Mouse (Mus musculus) MEL (cell line): ENCODE measurements around the gene March4. TPM values are rescaled to one million over a fixed set of nuclear protein-coding genes. Genes with fewer than 3 reads are reported as not detected.

Experiments
- DNase-seq: peaks from one replicate; pipeline ENCODE4 v3.0.0; 2011; ENCODE audit warnings: low read depth, low spot score
- H3K27ac ChIP-seq: 2 replicates; pipeline ENCODE4 v1.5.1; 2012; ENCODE audit warnings: low read depth, mild to moderate bottlenecking, control low read depth, low read length, moderate library complexity; ENCODE audit not compliant: control insufficient read depth
- H3K27me3 ChIP-seq, 2 experiments: fragments of 150-350 bp in 1 of 2; sonication (generic) in 1 of 2; 2 replicates each; pipeline ENCODE4 v1.6.1; 2012; ENCODE audit warnings: low read length in 2 of 2, mild to moderate bottlenecking in 2 of 2, improper control_type of control experiment in 1 of 2, moderate library complexity in 1 of 2; ENCODE audit not compliant: insufficient read depth in 2 of 2, control insufficient read depth in 1 of 2
- H3K36me3 ChIP-seq, 2 experiments: 2 replicates each; pipeline ENCODE4 v1.6.1; 2012 to 2014; ENCODE audit warnings: low read length in 2 of 2, improper control_type of control experiment in 1 of 2, inconsistent platforms in 1 of 2, mild to moderate bottlenecking in 1 of 2; ENCODE audit not compliant: insufficient read depth in 2 of 2, control insufficient read depth in 1 of 2
- H3K4me1 ChIP-seq, 2 experiments: fragments of 150-350 bp in 1 of 2; sonication (generic) in 1 of 2; 2 replicates each; pipeline ENCODE4 v1.6.1; 2012; ENCODE audit warnings: low read length in 2 of 2, improper control_type of control experiment in 1 of 2, mild to moderate bottlenecking in 1 of 2; ENCODE audit not compliant: insufficient read depth in 2 of 2, control insufficient read depth in 1 of 2
- H3K4me3 ChIP-seq, 2 experiments: fragments of 150-350 bp in 1 of 2; sonication (generic) in 1 of 2; 2 replicates each; pipeline ENCODE4 v1.5.1; 2012; ENCODE audit warnings: low read depth in 2 of 2, low read length in 2 of 2, mild to moderate bottlenecking in 2 of 2, moderate library complexity in 2 of 2, control low read depth in 1 of 2, improper control_type of control experiment in 1 of 2; ENCODE audit not compliant: control insufficient read depth in 1 of 2, insufficient read depth in 1 of 2
- H3K79me2 ChIP-seq: 2 replicates; pipeline ENCODE4 v1.6.1; 2012; ENCODE audit warnings: mild to moderate bottlenecking, low read length, moderate library complexity; ENCODE audit not compliant: control insufficient read depth, poor library complexity, insufficient read depth
- H3K9ac ChIP-seq: 2 replicates; pipeline ENCODE4 v1.6.1; 2012; ENCODE audit warnings: low read depth, mild to moderate bottlenecking, control low read depth, low read length, moderate library complexity; ENCODE audit not compliant: control insufficient read depth, poor library complexity, severe bottlenecking
- H3K9me3 ChIP-seq: fragments of 150-350 bp; sonication (generic); replicated peaks from 2 replicates; pipeline ENCODE4 v1.6.1; 2012; ENCODE audit warnings: mild to moderate bottlenecking, low read length, improper control_type of control experiment, moderate library complexity; ENCODE audit not compliant: insufficient read depth
- CHD2 ChIP-seq: IDR thresholded peaks from 2 replicates; pipeline ENCODE4 v1.6.1; 2011; ENCODE audit warnings: low read length, improper control_type of control experiment
- ELF1 ChIP-seq: IDR thresholded peaks from 2 replicates; pipeline ENCODE4 v1.6.1; 2014; ENCODE audit warnings: low read depth, mild to moderate bottlenecking, inconsistent platforms, low read length, improper control_type of control experiment, moderate library complexity
- HCFC1 ChIP-seq: IDR thresholded peaks from 2 replicates; pipeline ENCODE4 v1.6.1; 2012; ENCODE audit warnings: low read depth, mild to moderate bottlenecking, inconsistent platforms, low read length, improper control_type of control experiment, moderate library complexity
- KAT2A ChIP-seq: conservative IDR thresholded peaks from 2 replicates; pipeline ENCODE4 v1.6.1; 2012; ENCODE audit warnings: low read depth, low read length, improper control_type of control experiment, inconsistent platforms
- MEF2A ChIP-seq: IDR thresholded peaks from 2 replicates; pipeline ENCODE4 v1.6.1; 2014; ENCODE audit warnings: low read depth, mild to moderate bottlenecking, inconsistent platforms, low read length, improper control_type of control experiment; ENCODE audit not compliant: poor library complexity, insufficient replicate concordance, severe bottlenecking; ENCODE audit errors: extremely low read depth
- MXI1 ChIP-seq: IDR thresholded peaks from 2 replicates; pipeline ENCODE4 v1.6.1; 2011; ENCODE audit warnings: mild to moderate bottlenecking, low read depth, low read length, improper control_type of control experiment
- MYC ChIP-seq: IDR thresholded peaks from 2 replicates; pipeline ENCODE4 v1.6.1; 2011; ENCODE audit warnings: low read depth, mild to moderate bottlenecking, low read length, improper control_type of control experiment, moderate library complexity
- NELFE ChIP-seq: IDR thresholded peaks from 2 replicates; pipeline ENCODE4 v1.6.1; 2011; ENCODE audit warnings: low read depth, low read length, improper control_type of control experiment
- POLR2A ChIP-seq, 2 experiments: IDR thresholded peaks; 2 replicates each; pipeline ENCODE4 v1.6.1; 2011 to 2012; ENCODE audit warnings: low read length in 2 of 2, mild to moderate bottlenecking in 2 of 2, control low read depth in 1 of 2, improper control_type of control experiment in 1 of 2, low read depth in 1 of 2, moderate library complexity in 1 of 2; ENCODE audit not compliant: control insufficient read depth in 1 of 2, insufficient read depth in 1 of 2, poor library complexity in 1 of 2
- POLR2AphosphoS5 ChIP-seq: IDR thresholded peaks from 2 replicates; pipeline ENCODE4 v1.6.1; 2012; ENCODE audit warnings: low read depth, borderline replicate concordance, mild to moderate bottlenecking, inconsistent platforms, low read length, moderate library complexity, mixed read lengths
- RAD21 ChIP-seq: IDR thresholded peaks from 2 replicates; pipeline ENCODE4 v1.6.1; 2011; ENCODE audit warnings: mild to moderate bottlenecking, low read depth, low read length, improper control_type of control experiment
- RCOR1 ChIP-seq: IDR thresholded peaks from 2 replicates; pipeline ENCODE4 v1.6.1; 2012; ENCODE audit warnings: low read depth, mild to moderate bottlenecking, inconsistent platforms, low read length, improper control_type of control experiment
- TAL1 ChIP-seq: IDR thresholded peaks from 2 replicates; pipeline ENCODE4 v1.6.1; 2012; ENCODE audit warnings: mild to moderate bottlenecking, inconsistent platforms, low read length, moderate library complexity, mixed read lengths
- TBP ChIP-seq: IDR thresholded peaks from 2 replicates; pipeline ENCODE4 v1.8.0; 2011; ENCODE audit warnings: low read depth, low read length, improper control_type of control experiment
- USF2 ChIP-seq, 2 experiments: IDR thresholded peaks; 2 replicates each; pipeline ENCODE4 v1.6.1; 2011 to 2012; ENCODE audit warnings: improper control_type of control experiment in 2 of 2, low read length in 2 of 2, borderline replicate concordance in 1 of 2, inconsistent platforms in 1 of 2, low read depth in 1 of 2, mild to moderate bottlenecking in 1 of 2; ENCODE audit not compliant: insufficient read depth in 1 of 2
- ZC3H11A ChIP-seq: IDR thresholded peaks from 2 replicates; pipeline ENCODE4 v1.6.1; 2012; ENCODE audit warnings: low read depth, mild to moderate bottlenecking, inconsistent platforms, low read length, improper control_type of control experiment
- ZNF384 ChIP-seq: IDR thresholded peaks from 2 replicates; pipeline ENCODE4 v1.6.1; 2012; ENCODE audit warnings: low read depth, mild to moderate bottlenecking, inconsistent platforms, low read length, improper control_type of control experiment
- polyA plus RNA-seq, 2 experiments: library from polyadenylated mRNA; stranded (reverse) in 1 of 2; unstranded in 1 of 2; fragments of >175 nt in 1 of 2; fragments of >200 nt in 1 of 2; gene quantifications; 2 replicates each; pipeline versions ENCODE4 v1.2.1 to v1.2.4; 2012; ENCODE audit warnings: low replicate concordance in 2 of 2, low read depth in 1 of 2; ENCODE audit not compliant: insufficient read length in 2 of 2, insufficient read depth in 1 of 2, missing spikeins in 1 of 2
- total RNA-seq: library from RNA; depleted of rRNA; stranded (reverse); fragments of 300-350 nt; gene quantifications from 2 replicates; pipeline ENCODE4 v1.2.3, GENCODE M21; 2012

Gene March4
- total and polyA plus RNA-seq, 3 experiments, result not detected

DNA sequence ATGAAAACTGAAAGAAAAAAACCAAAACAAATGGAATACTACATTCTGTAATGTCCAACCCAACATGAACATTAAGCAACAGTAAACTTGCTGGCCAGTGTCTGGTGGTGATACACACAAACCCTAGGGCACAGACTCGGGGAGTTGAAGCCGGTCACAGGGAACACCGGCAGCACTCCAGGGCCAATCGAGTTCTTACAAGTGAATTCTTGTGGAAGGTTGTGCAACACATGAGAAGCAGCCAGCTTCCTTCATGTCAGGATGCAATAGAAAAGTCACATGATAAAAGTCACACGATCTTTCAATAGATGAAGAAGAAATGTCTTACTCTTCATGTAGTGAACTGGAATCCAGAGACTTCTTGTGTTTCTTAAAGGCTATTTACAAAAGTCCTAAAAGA is 39.1 kb downstream of the March4 start:
- Histone ChIP-seq H3K79me2 (no peaks in the 10 kb centered on the region), H3K27ac (no peak overlapping the region), H3K9me3 (no peaks in the 10 kb centered on the region), H3K4me3 (no peak overlapping the region), H3K36me3 (no peaks in the 10 kb centered on the region), H3K9ac (no peak overlapping the region), H3K4me1 (no peaks in the 10 kb centered on the region), H3K27me3 (no peaks in the 10 kb centered on the region)
- TF ChIP-seq TBP (no peak), POLR2A (IDR thresholded peaks at IDR 0.05; ENCODE audit: control insufficient read depth in 1 of 2, insufficient read depth in 1 of 2, low read depth in 1 of 2, low read length in 2 of 2, poor library complexity in 1 of 2) (no peak), USF2 (IDR thresholded peaks at IDR 0.05; ENCODE audit: borderline replicate concordance in 1 of 2, insufficient read depth in 1 of 2, low read depth in 1 of 2, low read length in 2 of 2) (no peak), ELF1 (no peak)
- no peak for DNase-seq

DNA sequence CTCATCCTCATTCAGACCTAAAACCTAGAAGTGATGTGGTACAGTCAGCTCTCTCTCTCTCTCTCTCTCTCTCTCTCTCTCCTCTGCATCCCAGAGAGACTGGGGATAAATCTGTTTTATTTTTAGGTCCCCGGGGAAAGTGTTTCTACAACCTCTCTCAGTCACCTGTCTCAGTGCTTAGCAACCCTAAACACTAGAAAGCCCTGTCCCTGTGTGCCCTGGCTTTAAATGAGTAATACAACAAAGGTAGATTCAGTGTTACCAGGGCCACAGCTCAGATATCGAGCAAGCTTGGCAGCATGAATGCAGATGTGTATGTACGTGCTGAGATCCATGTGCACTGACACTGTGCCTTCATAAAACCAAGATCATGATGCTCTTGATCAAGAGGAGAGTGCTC is 43.3 kb downstream of the March4 start:
- Histone ChIP-seq H3K4me3 (no peak overlapping the region), H3K36me3 (no peaks in the 10 kb centered on the region), H3K79me2 (no peaks in the 10 kb centered on the region), H3K27ac (no peak overlapping the region), H3K27me3 (no peaks in the 10 kb centered on the region), H3K9ac (no peak overlapping the region), H3K4me1 (no peaks in the 10 kb centered on the region), H3K9me3 (no peaks in the 10 kb centered on the region)
- TF ChIP-seq KAT2A (no peak), POLR2A (IDR thresholded peaks at IDR 0.05; ENCODE audit: control insufficient read depth in 1 of 2, insufficient read depth in 1 of 2, low read depth in 1 of 2, low read length in 2 of 2, poor library complexity in 1 of 2) (no peak), TBP (no peak), NELFE (no peak), MYC (no peak), RCOR1 (no peak), CHD2 (no peak), MXI1 (no peak), MEF2A (no peak), ZNF384 (no peak), TAL1 (no peak), HCFC1 (no peak), ZC3H11A (no peak), RAD21 (no peak), POLR2AphosphoS5 (no peak)
- no peak for DNase-seq
